Mouse (Mus musculus) liver, adult 2 months (tissue): Measurements from ENCODE around the gene Tnfrsf25.

Experiments used
- CTCF ChIP-seq: fragments of 200-500 bp; IDR thresholded peaks from 2 replicates; pipeline ENCODE4 v1.5.1; 2011; ENCODE audit warnings: low read depth, low read length, control low read depth
- POLR2A ChIP-seq: fragments of 200-500 bp; IDR thresholded peaks from 2 replicates; pipeline ENCODE4 v1.6.1; 2011; ENCODE audit warnings: low read length, control low read depth; ENCODE audit not compliant: insufficient read depth; ENCODE audit errors: extremely low read depth

GRCm38 (mm10) chr4:152072655-152073054 lies 43.1 kb upstream of the Tnfrsf25 start:
- TF ChIP-seq CTCF (no peak), POLR2A (no peak)
